ENCODE assay signal across 7 mouse cellular contexts in the genomic region with DNA sequence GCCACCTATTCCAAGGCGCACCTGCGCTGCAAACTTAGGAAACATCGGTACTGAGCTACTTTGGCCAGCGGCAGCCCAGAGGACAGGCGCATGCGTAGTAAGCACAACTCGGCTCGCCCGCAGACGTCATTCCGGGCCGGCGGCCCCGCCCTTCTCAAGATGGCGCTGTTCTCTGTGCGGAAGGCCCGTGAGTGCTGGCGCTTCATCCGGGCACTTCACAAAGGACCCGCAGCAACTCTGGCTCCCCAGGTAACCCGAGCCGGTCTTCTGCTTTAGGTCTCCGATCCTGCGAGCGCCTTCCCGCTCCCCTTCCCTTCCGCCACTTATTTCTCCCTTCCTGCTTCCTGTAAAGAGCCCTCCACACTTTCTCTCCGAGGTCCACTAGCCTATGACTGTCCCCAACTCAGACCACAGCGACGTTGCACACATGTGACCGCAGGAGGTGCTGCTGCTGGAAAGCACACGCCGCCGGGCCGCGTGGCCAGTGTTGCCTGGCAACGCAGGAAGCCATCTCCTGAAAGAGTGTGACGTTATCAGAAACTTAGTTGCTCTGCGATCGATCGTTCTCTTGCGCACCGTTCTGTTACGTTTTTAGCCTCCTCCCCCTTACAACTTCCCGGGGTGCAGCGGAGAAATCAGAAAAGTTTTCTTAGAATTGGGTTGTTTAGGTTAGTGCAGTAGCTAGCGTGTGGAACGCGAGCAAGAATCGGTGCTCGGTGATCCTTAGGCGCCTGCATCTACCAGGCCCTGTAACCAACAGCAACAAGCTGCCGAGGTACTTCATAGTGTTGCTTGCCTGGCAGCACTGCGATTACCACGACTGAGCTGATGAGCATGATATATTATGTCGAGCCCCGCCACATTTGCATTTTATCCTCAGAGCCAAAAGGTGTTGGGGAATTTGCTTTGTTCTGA. TPM values are rescaled to one million over a fixed set of nuclear protein-coding genes. Genes with fewer than 3 reads are reported as not detected.
DNase-seq lines count a peak whose midpoint lies in the region; ATAC-seq lines count a peak whose summit lies in the region.

A gene (plus strand): TSS at position 129 of the 915 bp plus-strand sequence.

- peak within 1 kb of the TSS; percentile 78 for H3K4me2 ChIP-seq in intestine, embryonic 16.5 days (ENCODE audit: low read depth, low read length)
- H3K4me2 ChIP-seq in midbrain, embryonic 11.5 days = peak within 1 kb of the TSS; percentile 72

- H3K9ac ChIP-seq in intestine, embryonic 16.5 days (ENCODE audit: low read depth, low read length) = peak within 1 kb of the TSS; percentile 71
- H3K9ac ChIP-seq in midbrain, embryonic 11.5 days (ENCODE audit: low read length) = peak within 1 kb of the TSS; percentile 73

- DNase-seq in adrenal gland, adult 8-10 months = peak; percentile 92
- peak; percentile 93 for DNase-seq in embryo, embryonic 9.5 days (ENCODE audit: extremely low spot score)
- DNase-seq in gastrocnemius, postnatal 4 days (ENCODE audit: low spot score in 2 of 2) = peak; percentile 88 to 94
- DNase-seq in left cerebral cortex, postnatal 36 days (ENCODE audit: low spot score in 2 of 2) = peak; percentile 95
- peak; percentile 99 for DNase-seq in midbrain, embryonic 11.5 days (ENCODE audit: low spot score, missing footprints)
- peak; percentile 93 for DNase-seq in skeletal muscle tissue, adult 2 months (ENCODE audit: low read depth, low spot score)

- peak; percentile 100 for ATAC-seq in intestine, embryonic 16.5 days
- ATAC-seq in midbrain, embryonic 11.5 days (ENCODE audit: low FRiP score) = peak; percentile 100

- intact Hi-C loops in left cerebral cortex, postnatal 36 days (cut with DNase I) = no loop called here

- 0 out of 2 replicates have a peak, but pooled peaks cover 2% of the 10 kb centered on the region for H3K4me1 ChIP-seq in intestine, embryonic 16.5 days (ENCODE audit: control insufficient read depth, insufficient read depth, low read length)
- H3K4me1 ChIP-seq in midbrain, embryonic 11.5 days (ENCODE audit: control insufficient read depth, insufficient read depth, low read length) = peaks cover 5% of the 10 kb centered on the region; the same call in 1 of the 2 replicates

- peak within 1 kb of the TSS; percentile 96 for H3K27ac ChIP-seq in intestine, embryonic 16.5 days (ENCODE audit: low read length)
- peak within 1 kb of the TSS; percentile 88 for H3K27ac ChIP-seq in midbrain, embryonic 11.5 days (ENCODE audit: low read depth, low read length)

- peak within 1 kb of the TSS; percentile 67 for H3K4me3 ChIP-seq in intestine, embryonic 16.5 days (ENCODE audit: low read length)
- H3K4me3 ChIP-seq in midbrain, embryonic 11.5 days (ENCODE audit: low read depth, low read length) = peak within 1 kb of the TSS; percentile 46

- H3K27me3 ChIP-seq in intestine, embryonic 16.5 days (replicated peaks; ENCODE audit: control insufficient read depth, insufficient read depth, low read length) = no peaks in the 10 kb centered on the region
- no peaks in the 10 kb centered on the region for H3K27me3 ChIP-seq in midbrain, embryonic 11.5 days (ENCODE audit: control insufficient read depth, insufficient read depth, low read length)

- no peaks in the 10 kb centered on the region for H3K9me3 ChIP-seq in intestine, embryonic 16.5 days (ENCODE audit: control insufficient read depth, low read length)
- no peaks in the 10 kb centered on the region for H3K9me3 ChIP-seq in midbrain, embryonic 11.5 days (ENCODE audit: control insufficient read depth, low read length)

- H3K36me3 ChIP-seq in intestine, embryonic 16.5 days (ENCODE audit: control insufficient read depth, insufficient read depth, low read length) = no peaks in the 10 kb centered on the region
- no peaks in the 10 kb centered on the region for H3K36me3 ChIP-seq in midbrain, embryonic 11.5 days (ENCODE audit: control insufficient read depth, insufficient read depth, low read length)

- under 1% methylated on average over 57 of the region's 57 CpGs for WGBS in intestine, embryonic 16.5 days
- WGBS in midbrain, embryonic 11.5 days = under 1% methylated on average over 57 of the region's 57 CpGs

RNA-seq across cellular contexts. Expression of the gene that starts here (rescaled TPM):
- total RNA-seq in adrenal gland, adult 8-10 months (2022) = 10 to 100 TPM; 12.8 to 16.4 (median 14.2) TPM
- total RNA-seq in gastrocnemius, postnatal 4 days (2021) = 1 to 10 TPM; 7.6 to 7.9 TPM
- 7.9 and 10.5 TPM in 2 replicates for polyA plus RNA-seq in intestine, embryonic 16.5 days (2015; fragmentation: Nextera tagmentation; extraction: Ambion mirVana)
- total RNA-seq in left cerebral cortex, postnatal 36 days (2021) = 1 to 10 TPM; 6.4 to 8.6 TPM
- polyA plus RNA-seq in midbrain, embryonic 11.5 days (2014; fragmentation: Nextera tagmentation; extraction: Ambion mirVana) = 6.1 and 6.9 TPM in 2 replicates

Comparison
In these comparisons a context has a peak if more than half of its experiments do, and no peak if none do; other contexts are left out.
1. Peak in every context shown above with its lines: DNase-seq, ATAC-seq, H3K4me3 ChIP-seq and H3K27ac ChIP-seq.